9 mouse cellular contexts compared by ENCODE assay signal in the genomic region with DNA sequence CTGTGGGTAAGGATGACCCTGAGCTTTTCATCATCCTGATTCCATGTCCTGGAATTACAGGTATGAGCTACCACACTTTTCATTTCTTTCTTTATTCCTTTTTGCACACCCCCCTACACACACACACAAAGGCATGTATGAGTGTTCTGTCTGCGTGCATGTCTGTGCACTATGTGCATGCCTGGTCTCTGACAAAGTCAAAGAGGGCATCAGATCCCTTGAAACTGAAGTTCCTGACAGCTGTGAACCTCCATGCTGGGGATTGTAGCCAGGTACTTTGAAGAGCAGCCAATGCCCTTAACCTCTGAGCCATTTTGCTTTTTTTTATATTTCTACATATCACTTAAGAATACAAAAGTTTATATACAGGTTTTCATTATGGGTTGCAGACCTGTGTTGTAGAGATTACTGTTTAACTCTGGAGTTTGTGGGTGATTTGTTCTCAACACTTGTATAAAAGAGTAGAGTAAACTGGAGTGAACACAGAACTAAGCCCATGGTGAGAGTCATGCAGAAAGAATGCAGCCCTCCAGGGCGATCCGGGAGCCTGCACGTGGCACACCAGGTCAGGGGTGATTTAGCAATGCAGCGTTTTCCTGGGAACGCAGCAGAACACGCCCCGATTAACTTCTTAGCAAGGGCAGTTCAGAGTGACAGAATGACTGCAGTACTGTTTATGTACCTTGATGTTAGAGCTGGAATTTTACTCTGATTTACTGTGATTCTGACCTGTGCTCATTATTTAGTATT. TPM values are rescaled to one million over a fixed set of nuclear protein-coding genes. Genes with fewer than 3 reads are reported as not detected.
A peak's percentile ranks its signal among the peaks of the same experiment; 100 is the strongest.
DNase-seq lines count a peak whose midpoint lies in the region; ATAC-seq and TF ChIP-seq lines count a peak whose summit lies in the region.
"Had no signal": no experiment of that assay in that cellular context is flagged by ENCODE, and none has a peak within 500 bp of the region (broad histone marks: within the 10 kb centered on the region; RNA-seq: fewer than 3 reads in every experiment).

No protein-coding gene starts in this region.

- peaks cover 3% of the 10 kb centered on the region for H3K36me3 ChIP-seq in hindbrain, embryonic 10.5 days
- peaks cover 2% of the 10 kb centered on the region; the same call in 1 of the 2 replicates for H3K36me3 ChIP-seq in hindbrain, embryonic 12.5 days
- peaks cover 3% of the 10 kb centered on the region for H3K36me3 ChIP-seq in thymus, adult 2 months (ENCODE audit: control insufficient read depth, insufficient read depth, low read length)

- TF ChIP-seq CTCF in thymus, adult 2 months (IDR thresholded peaks at IDR 0.05; ENCODE audit: borderline replicate concordance, control insufficient read depth, extremely low read depth, insufficient read depth, low read length, poor library complexity) = no peak

- H3K27ac ChIP-seq in hindbrain, embryonic 10.5 days = no peak overlapping the region
- H3K27ac ChIP-seq in hindbrain, embryonic 12.5 days = no peak overlapping the region
- H3K27ac ChIP-seq in thymus, adult 2 months (ENCODE audit: control insufficient read depth, insufficient read depth, low read length) = no peak overlapping the region

- no peak for ATAC-seq in hindbrain, embryonic 12.5 days (ENCODE audit: low FRiP score)

- H3K4me1 ChIP-seq in hindbrain, embryonic 10.5 days (replicated peaks) = peaks cover 23% of the 10 kb centered on the region
- peaks cover 2% of the 10 kb centered on the region; the same call in 1 of the 2 replicates for H3K4me1 ChIP-seq in hindbrain, embryonic 12.5 days
- peaks cover 11% of the 10 kb centered on the region for H3K4me1 ChIP-seq in thymus, adult 2 months (replicated peaks; ENCODE audit: control insufficient read depth, insufficient read depth, low read length)

- no peak overlapping the region for H3K9ac ChIP-seq in hindbrain, embryonic 12.5 days

- no peak overlapping the region for H3K4me3 ChIP-seq in hindbrain, embryonic 10.5 days
- no peak overlapping the region for H3K4me3 ChIP-seq in hindbrain, embryonic 12.5 days
- no peak overlapping the region for H3K4me3 ChIP-seq in thymus, adult 2 months (ENCODE audit: control insufficient read depth, insufficient read depth, low read length)

- no peak overlapping the region for H3K4me2 ChIP-seq in hindbrain, embryonic 12.5 days (replicated peaks)

- no peak for TF ChIP-seq POLR2A in thymus, adult 2 months (IDR thresholded peaks at IDR 0.05; ENCODE audit: control insufficient read depth, extremely low read depth, insufficient read depth, low read length, poor library complexity)

- DNase-seq in hindbrain, embryonic 10.5 days (ENCODE audit: low spot score) = peak; percentile 21
- DNase-seq in heart, adult 8-10 months (ENCODE audit: low spot score) = peak; percentile 45
- peak; percentile 80 to 92 for DNase-seq in kidney, postnatal 25 days
- DNase-seq in lung, postnatal 4 days = peak; percentile 56 to 67
- no peak for DNase-seq in thymus, postnatal 36 days
- no peak for DNase-seq in left cerebral cortex, adult 11 months (ENCODE audit: low spot score)
- DNase-seq in thymus, adult 2 months = no peak

- 49% methylated on average over 8 of the region's 8 CpGs for WGBS in hindbrain, embryonic 10.5 days
- 49% methylated on average over 8 of the region's 8 CpGs for WGBS in hindbrain, embryonic 12.5 days
- WGBS in thymus, adult 2 months = 88% methylated on average over 8 of the region's 8 CpGs

- no peaks in the 10 kb centered on the region for H3K27me3 ChIP-seq in hindbrain, embryonic 10.5 days (ENCODE audit: insufficient read depth, poor library complexity, severe bottlenecking)
- H3K27me3 ChIP-seq in hindbrain, embryonic 12.5 days = no peaks in the 10 kb centered on the region
- no peaks in the 10 kb centered on the region for H3K27me3 ChIP-seq in thymus, adult 2 months (ENCODE audit: control insufficient read depth, insufficient read depth, low read length)
- H3K27me3 ChIP-seq: CH12.LX had no signal

- H3K9me3 ChIP-seq in hindbrain, embryonic 10.5 days = no peaks in the 10 kb centered on the region
- H3K9me3 ChIP-seq in hindbrain, embryonic 12.5 days (replicated peaks) = no peaks in the 10 kb centered on the region

RNA-seq across cellular contexts. Expression of gene Trak2, which starts 22.2 kb away (rescaled TPM):
- 11.0 and 12.0 TPM in 2 replicates for polyA plus RNA-seq in hindbrain, embryonic 10.5 days (2016; fragmentation: Nextera tagmentation; extraction: Ambion mirVana)
- polyA plus RNA-seq in hindbrain, embryonic 12.5 days (2016; fragmentation: Nextera tagmentation; extraction: Ambion mirVana) = 19.4 and 23.6 TPM in 2 replicates
- total RNA-seq in heart, adult 8-10 months (2022) = 100 to 1,000 TPM; 204 to 258 (median 233) TPM
- 46.6 and 52.0 TPM in 2 replicates for polyA plus RNA-seq in thymus, adult 2 months (2012; rRNA removed)

RNA-seq across cellular contexts. Expression of gene Stradb, which starts 22.2 kb away (rescaled TPM):
- polyA plus RNA-seq in hindbrain, embryonic 10.5 days (2016; fragmentation: Nextera tagmentation; extraction: Ambion mirVana) = 29.9 and 34.1 TPM in 2 replicates
- 45.1 and 45.8 TPM in 2 replicates for polyA plus RNA-seq in hindbrain, embryonic 12.5 days (2016; fragmentation: Nextera tagmentation; extraction: Ambion mirVana)
- total RNA-seq in heart, adult 8-10 months (2022) = 10 to 100 TPM; 70.3 to 88.6 (median 75.8) TPM
- polyA plus RNA-seq in thymus, adult 2 months (2012; rRNA removed) = 15.5 and 15.6 TPM in 2 replicates

Comparison
In these comparisons a context has a peak if more than half of its experiments do, and no peak if none do; other contexts are left out.
1. DNase-seq: peak in hindbrain, embryonic 10.5 days (single experiment), heart, adult 8-10 months (single experiment), kidney, postnatal 25 days (2 of 2) and lung, postnatal 4 days (2 of 2); none in thymus, postnatal 36 days (0 of 2), left cerebral cortex, adult 11 months (single experiment) and thymus, adult 2 months (single experiment).